Mouse (Mus musculus): ENCODE results near the gene Plcxd3. TPM values are rescaled to one million over a fixed set of nuclear protein-coding genes. Genes with fewer than 3 reads are reported as not detected.
"Not testable (repeated sequence)": the region's sequence is repeated elsewhere in the genome, so short reads cannot be mapped to it uniquely, and the experiment has no call there.

The Plcxd3 gene
- total RNA-seq, 2 experiments from 2014 or later, result 1.8 to 2.2 TPM

GRCm38 (mm10) chr15:4559121-4559520, 183.8 kb downstream of the Plcxd3 start:
- no peak for DNase-seq

- peak; percentile 41 to 56 for DNase-seq
Observed at GRCm38 (mm10) chr15:4561431-4561970, 186.2 kb downstream of the Plcxd3 start.

- not testable (repeated sequence) for DNase-seq
Observed at GRCm38 (mm10) chr15:4595521-4595920, 220.2 kb downstream of the Plcxd3 start.

GRCm38 (mm10) chr15:4598661-4599060, 223.4 kb downstream of the Plcxd3 start:
- not testable (repeated sequence) for DNase-seq

- DNase-seq, result not testable (repeated sequence)
Observed at GRCm38 (mm10) chr15:4599331-4599730, 224.0 kb downstream of the Plcxd3 start.

GRCm38 (mm10) chr15:4605630-4606029, 230.3 kb downstream of the Plcxd3 start:
- no peak for DNase-seq
